Mouse (Mus musculus) bone marrow macrophage, adult 2 months (primary cell): ENCODE measurements at regions not wholly inside any gene's neighbourhood (a gene's known extent, or its start where the extent isn't known, plus 50 kb on each side); places are given as distances from the start of the nearest gene placed in this dataset.

Source experiments
- H3K27ac ChIP-seq: 2 replicates; pipeline ENCODE4 v1.5.1; 2012; ENCODE audit warnings: low read depth, low read length; ENCODE audit not compliant: insufficient read depth
- H3K4me1 ChIP-seq: 2 replicates; pipeline ENCODE4 v1.6.1; 2012; ENCODE audit warnings: low read length; ENCODE audit not compliant: control insufficient read depth, insufficient read depth
- H3K4me3 ChIP-seq: 2 replicates; pipeline ENCODE4 v1.5.1; 2012; ENCODE audit warnings: mild to moderate bottlenecking, low read length, moderate library complexity; ENCODE audit not compliant: insufficient read depth
- CTCF ChIP-seq: IDR thresholded peaks from 2 replicates; pipeline ENCODE4 v1.5.1; 2012; ENCODE audit warnings: low read depth, mild to moderate bottlenecking, low read length, moderate library complexity
- POLR2A ChIP-seq: IDR thresholded peaks from 2 replicates; pipeline ENCODE4 v1.6.1; 2012; ENCODE audit warnings: mild to moderate bottlenecking, low read depth, low read length, borderline replicate concordance

- no peak for TF ChIP-seq POLR2A
- no peaks in the 10 kb centered on the region for H3K4me1 ChIP-seq
- H3K4me3 ChIP-seq: no peak overlapping the region
- H3K27ac ChIP-seq: no peak overlapping the region
Observed at GRCm38 (mm10) chr10:43634371-43635080, 56.4 kb downstream of the Cd24a start.

- Histone ChIP-seq H3K4me3 (no peak overlapping the region), H3K4me1 (peaks cover 24% of the 10 kb centered on the region), H3K27ac (peak overlapping the region; percentile 65)
- TF ChIP-seq POLR2A (no peak), CTCF (no peak)
Observed at GRCm38 (mm10) chr10:43641169-43641945, 63.3 kb downstream of the Cd24a start.

- no peak overlapping the region for H3K27ac ChIP-seq
Observed at GRCm38 (mm10) chr10:43646326-43646725, 68.2 kb downstream of the Cd24a start.

GRCm38 (mm10) chr10:43646965-43647364 lies 68.9 kb downstream of the Cd24a start:
- H3K4me1 ChIP-seq: peaks cover 8% of the 10 kb centered on the region
- TF ChIP-seq CTCF: no peak
- no peak for TF ChIP-seq POLR2A
- no peak overlapping the region for H3K27ac ChIP-seq
- H3K4me3 ChIP-seq: no peak overlapping the region

More at GRCm38 (mm10) chr10:43646326-43646725, 68.2 kb downstream of the Cd24a start:
- Histone ChIP-seq H3K4me1 (peaks cover 14% of the 10 kb centered on the region), H3K4me3 (no peak overlapping the region)
- no peak for TF ChIP-seq CTCF
- TF ChIP-seq POLR2A: no peak

GRCm38 (mm10) chr10:43648186-43648585 lies 70.1 kb downstream of the Cd24a start:
- H3K4me3 ChIP-seq: no peak overlapping the region
- no peaks in the 10 kb centered on the region for H3K4me1 ChIP-seq
- no peak overlapping the region for H3K27ac ChIP-seq
- TF ChIP-seq POLR2A: no peak
- no peak for TF ChIP-seq CTCF

- Histone ChIP-seq H3K4me3 (no peak overlapping the region), H3K4me1 (no peaks in the 10 kb centered on the region), H3K27ac (no peak overlapping the region)
- no peak for TF ChIP-seq POLR2A
- TF ChIP-seq CTCF: no peak
Observed at GRCm38 (mm10) chr10:43648815-43649447, 70.8 kb downstream of the Cd24a start.

GRCm38 (mm10) chr10:43650449-43650848 lies 72.4 kb downstream of the Cd24a start:
- H3K4me1 ChIP-seq: no peaks in the 10 kb centered on the region
- H3K27ac ChIP-seq: no peak overlapping the region
- TF ChIP-seq POLR2A: no peak
- no peak for TF ChIP-seq CTCF
- H3K4me3 ChIP-seq: no peak overlapping the region

GRCm38 (mm10) chr10:43651505-43651904 lies 73.4 kb downstream of the Cd24a start:
- H3K4me3 ChIP-seq: no peak overlapping the region
- peaks cover 7% of the 10 kb centered on the region for H3K4me1 ChIP-seq
- no peak for TF ChIP-seq POLR2A
- no peak for TF ChIP-seq CTCF
- no peak overlapping the region for H3K27ac ChIP-seq

GRCm38 (mm10) chr10:43651915-43652314 lies 73.8 kb downstream of the Cd24a start:
- Histone ChIP-seq H3K4me3 (no peak overlapping the region), H3K27ac (no peak overlapping the region), H3K4me1 (peaks cover 7% of the 10 kb centered on the region)
- TF ChIP-seq POLR2A (no peak), CTCF (no peak)

GRCm38 (mm10) chr10:43655082-43655671 lies 77.1 kb downstream of the Cd24a start:
- Histone ChIP-seq H3K27ac (no peak overlapping the region), H3K4me1 (peaks cover 11% of the 10 kb centered on the region), H3K4me3 (no peak overlapping the region)
- TF ChIP-seq CTCF (no peak), POLR2A (no peak)
